Mouse (Mus musculus): ENCODE measurements around the gene Rps12.
A peak's percentile ranks its signal among the peaks of the same experiment; 100 is the strongest.

Gene Rps12

GRCm38 (mm10) chr10:23784121-23784520, 3.0 kb downstream of the Rps12 start:
- DNase-seq: no peak

- no peak for DNase-seq
Observed at GRCm38 (mm10) chr10:23783493-23783884, 3.6 kb downstream of the Rps12 start.

GRCm38 (mm10) chr10:23782855-23783492, 4.1 kb downstream of the Rps12 start:
- peak in 1 of 2 experiments; percentile 19 for DNase-seq

GRCm38 (mm10) chr10:23781760-23782735, 5.0 kb downstream of the Rps12 start:
- no peak for DNase-seq

GRCm38 (mm10) chr10:23780539-23781275, 6.4 kb downstream of the Rps12 start:
- DNase-seq: no peak

- peak in 1 of 2 experiments; percentile 27 for DNase-seq
Observed at GRCm38 (mm10) chr10:23777288-23777945, 9.7 kb downstream of the Rps12 start.

- DNase-seq: no peak
Observed at GRCm38 (mm10) chr10:23754166-23754565, 32.9 kb downstream of the Rps12 start.
